Mouse (Mus musculus) bone marrow, adult 2 months (tissue): Measurements from ENCODE around the gene Psd.

Experiments
- CTCF ChIP-seq: fragments of 200-500 bp; IDR thresholded peaks from 2 replicates; pipeline ENCODE4 v1.5.1; 2011; ENCODE audit warnings: low read length, control low read depth; ENCODE audit not compliant: control insufficient read depth, insufficient read depth
- POLR2A ChIP-seq: fragments of 200-500 bp; IDR thresholded peaks from 2 replicates; pipeline ENCODE4 v1.6.1; 2011; ENCODE audit warnings: low read depth, mild to moderate bottlenecking, control low read depth, low read length, borderline replicate concordance; ENCODE audit not compliant: control insufficient read depth

DNA sequence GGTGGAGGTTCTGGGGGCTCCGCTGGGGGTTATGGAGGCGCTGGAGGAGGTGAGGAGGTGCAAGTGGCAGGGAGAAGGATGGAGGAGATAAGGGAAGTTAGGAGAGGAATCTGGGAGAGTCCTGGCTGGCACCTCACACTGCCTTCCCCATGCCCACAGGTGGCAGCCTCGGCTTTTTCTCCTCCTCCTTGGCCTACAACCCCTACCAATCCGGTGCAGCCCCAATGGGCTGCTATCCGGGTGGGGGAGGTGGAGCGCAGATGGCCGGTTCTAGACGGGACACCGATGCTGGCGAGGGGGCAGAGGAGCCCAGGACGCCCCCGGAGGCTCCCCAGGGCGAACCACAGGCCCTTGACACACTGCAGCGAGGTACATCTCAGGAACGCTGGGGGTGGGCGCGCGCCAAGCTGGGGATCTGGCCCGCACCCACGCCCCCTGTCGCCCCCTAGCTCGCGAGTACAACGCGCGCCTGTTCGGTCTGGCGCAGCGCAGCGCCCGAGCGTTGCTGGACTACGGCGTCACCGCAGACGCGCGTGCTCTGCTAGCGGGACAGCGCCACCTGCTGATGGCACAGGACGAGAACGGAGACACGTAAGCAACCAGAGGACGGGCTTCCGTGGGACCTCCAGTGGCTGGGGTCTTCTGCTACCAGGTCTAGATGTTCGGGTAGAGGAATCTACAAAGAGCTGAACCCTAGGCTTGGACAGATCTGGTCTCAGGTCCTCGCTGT is 18.1 kb downstream of the Psd start:
- TF ChIP-seq CTCF (peak; percentile 100), POLR2A (peak; percentile 47; the same call in 1 of the 2 replicates)
